Mouse (Mus musculus) ovary, adult 2 months (tissue): Measurements from ENCODE around the gene Msrb1. TPM values are rescaled to one million over a fixed set of nuclear protein-coding genes. Genes with fewer than 3 reads are reported as not detected.

ENCODE experiments used
- polyA plus RNA-seq: library from polyadenylated mRNA; depleted of rRNA; stranded (reverse); fragments of >200 nt; gene quantifications from 2 replicates; pipeline ENCODE4 v1.2.3, GENCODE M21; 2012; rRNA removed

The Msrb1 gene
- polyA plus RNA-seq: 42.7 and 55.4 TPM in 2 replicates

DNA sequence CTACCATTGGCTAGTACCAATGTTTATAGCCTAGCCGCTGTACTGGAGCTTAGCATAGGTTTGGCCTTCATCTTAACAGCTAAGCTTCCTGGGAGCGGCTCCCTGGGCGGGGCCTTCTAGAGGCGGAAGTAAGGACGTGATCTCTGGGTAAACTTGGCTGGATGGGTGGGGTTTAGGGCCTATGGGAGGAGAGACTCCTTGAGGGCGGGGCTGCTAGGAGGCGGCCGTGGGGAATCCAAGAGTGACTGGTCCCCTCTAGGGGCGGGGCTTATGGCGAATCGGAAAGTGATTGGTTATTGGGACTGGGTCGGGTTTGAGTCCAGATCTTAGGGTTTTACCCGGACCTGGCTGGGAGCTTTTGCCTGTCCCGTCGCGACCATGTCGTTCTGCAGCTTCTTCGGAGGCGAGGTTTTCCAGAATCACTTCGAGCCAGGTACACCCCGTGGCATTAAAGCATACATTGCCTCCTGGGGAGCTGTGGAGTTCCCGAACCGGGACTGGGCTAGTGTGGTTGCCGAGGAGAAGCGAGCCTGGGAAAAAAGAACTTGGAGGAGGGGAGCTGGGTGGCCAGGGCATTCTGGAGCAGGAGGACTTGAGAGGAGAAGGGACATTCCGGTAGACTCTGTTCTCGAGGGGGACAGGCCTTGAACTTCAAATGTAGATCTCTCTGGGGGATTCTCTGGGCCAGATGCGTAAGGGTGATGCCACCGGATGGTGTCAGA, at the start of gene Msrb1:
Gene Msrb1, plus strand, starts transcription at position 313 of the 722 bp plus-strand sequence.

DNA sequence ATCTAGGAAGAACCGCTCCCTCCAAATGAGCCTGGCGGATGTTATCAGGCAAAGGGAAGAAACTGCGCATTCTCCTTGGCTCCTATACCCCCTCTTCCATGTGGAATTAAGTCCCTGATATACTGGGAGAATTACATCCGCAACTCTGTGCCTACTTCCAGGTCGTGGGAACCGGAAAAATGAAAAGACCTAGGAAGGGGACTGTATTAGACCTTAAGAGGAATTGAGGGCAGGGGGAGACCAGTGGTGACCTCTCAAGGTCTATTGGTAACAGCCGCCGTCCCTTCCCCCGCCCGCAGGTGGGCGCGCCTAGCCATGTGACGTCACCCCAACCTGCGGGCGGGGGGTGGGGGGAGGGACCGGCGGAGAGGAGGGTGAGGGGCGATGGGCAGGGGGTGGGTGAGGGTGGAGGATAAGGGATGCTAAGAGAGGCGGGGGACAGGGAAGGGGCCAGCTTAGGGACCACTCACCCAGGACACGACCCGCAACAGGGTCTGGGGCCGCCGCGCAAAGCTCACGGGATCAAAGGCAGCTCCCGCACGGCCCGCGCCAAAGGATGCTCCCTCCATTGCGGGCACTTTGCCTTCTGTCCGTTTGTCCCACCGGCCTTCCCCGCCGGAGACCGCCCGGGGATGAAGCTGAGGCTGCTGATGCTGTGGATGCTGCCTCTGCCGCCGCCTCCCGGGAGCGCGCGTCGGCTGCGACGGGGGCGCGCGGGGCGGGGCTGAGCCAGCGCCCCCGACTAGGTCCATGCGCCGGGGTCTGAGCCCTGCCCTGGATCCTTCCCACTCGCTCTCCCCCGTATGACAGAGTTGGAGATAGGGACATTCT, 47.0 kb upstream of the Msrb1 start, which contains the start of gene Syngr3:
Gene Syngr3, minus strand, starts transcription at position 705 of the 831 bp plus-strand sequence.

DNA sequence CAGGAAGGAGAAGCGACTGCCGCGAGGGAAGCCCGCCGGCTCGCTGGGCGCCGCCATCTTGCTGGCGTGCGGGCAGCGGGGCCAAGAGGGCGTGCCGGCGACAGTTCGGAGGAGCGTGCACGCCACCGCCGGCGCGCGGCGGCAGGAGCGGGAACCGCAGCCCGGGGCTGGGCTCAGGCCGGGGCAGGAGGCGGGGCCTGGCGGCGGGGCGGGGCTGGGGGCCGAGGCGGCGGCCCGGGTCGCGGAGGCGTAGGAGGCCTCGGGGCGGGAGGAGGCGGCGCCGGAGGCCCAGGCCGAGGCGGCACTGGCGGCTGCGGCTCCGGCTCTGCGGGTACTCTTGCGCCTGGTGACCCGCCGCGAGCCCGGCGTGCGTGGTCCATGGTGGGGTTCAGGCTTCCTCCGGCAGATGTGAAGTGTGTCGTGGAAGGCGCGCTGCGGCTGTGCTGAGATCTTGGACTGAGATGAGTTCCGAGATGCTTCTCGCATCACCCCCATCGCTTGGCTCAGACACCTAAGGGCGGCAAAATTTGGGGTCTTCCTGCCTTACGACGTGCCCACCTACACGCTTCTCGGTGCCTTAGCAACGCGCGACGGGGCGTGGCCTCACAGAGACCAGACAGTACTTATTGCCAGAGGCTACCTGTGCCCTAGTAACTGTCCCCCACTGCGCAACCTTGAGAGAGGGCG, 40.3 kb upstream of the Msrb1 start, which contains the start of the genes Gfer and Noxo1:
Gene Gfer, minus strand, starts transcription at position 146 of the 687 bp plus-strand sequence.
Gene Noxo1, plus strand, starts transcription at position 224 of the 687 bp plus-strand sequence.

DNA sequence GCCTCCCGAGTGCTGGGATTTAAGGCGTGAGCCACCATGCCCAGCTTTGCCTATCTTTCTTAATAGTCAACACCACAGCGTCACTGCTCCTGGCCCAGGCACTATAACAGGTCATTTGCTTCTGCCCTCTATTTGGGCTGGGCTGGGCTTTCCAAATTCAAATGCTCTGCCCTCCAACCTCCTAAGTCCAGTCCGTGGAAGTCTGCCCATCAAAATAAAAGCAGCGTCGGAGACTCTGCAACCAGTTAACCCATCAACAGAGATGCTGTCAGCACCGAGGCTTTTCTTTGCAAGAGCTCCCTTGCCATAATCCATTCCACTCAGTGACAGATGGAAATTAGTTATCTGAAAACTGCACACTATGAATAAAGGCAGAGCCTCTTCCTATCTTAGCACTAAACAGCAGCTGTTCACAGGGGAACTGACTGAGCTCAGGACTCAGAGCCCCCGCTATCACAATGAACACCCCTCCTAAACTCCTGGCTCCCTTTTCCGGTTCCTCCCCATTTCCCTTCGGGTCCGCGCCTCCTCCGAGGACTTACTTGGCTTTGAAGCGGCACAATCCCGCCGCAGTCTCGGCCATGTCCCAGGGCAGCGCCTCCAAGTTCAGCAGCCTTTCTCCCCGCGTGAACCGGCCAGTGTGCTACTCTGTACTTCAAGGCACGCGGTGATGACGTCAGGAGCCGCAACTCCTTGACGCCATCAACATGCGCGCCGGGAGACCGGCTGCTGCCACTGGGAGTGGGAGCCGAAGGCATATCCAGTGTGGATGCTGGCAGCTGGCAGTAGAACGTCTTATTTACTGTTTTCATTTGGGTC, 29.3 kb upstream of the Msrb1 start, which contains the start of gene Tbl3:
Gene Tbl3, minus strand, starts transcription at position 679 of the 819 bp plus-strand sequence.

DNA sequence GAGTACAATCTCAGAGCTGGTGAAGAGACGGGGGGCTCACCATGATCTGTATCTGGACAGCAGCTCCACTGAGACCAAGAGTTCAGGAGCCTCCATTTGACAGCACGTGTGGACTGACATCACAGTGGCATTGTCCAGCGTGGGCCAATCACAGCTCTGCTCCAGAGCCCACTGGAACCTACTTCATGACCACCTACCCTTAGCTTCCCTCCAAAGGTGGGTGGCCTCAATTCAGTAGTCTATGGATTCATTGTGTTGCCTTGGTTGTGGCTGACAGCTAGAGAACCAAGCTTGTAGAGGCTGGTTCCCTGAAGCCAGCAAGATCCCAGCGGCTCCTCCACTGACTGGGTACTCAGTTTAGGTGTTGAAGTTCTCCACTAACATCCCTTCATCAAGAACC, 18.5 kb upstream of the Msrb1 start, which contains the start of the genes Rnf151 and Rps2:
Gene Rnf151, minus strand, starts transcription at position 121 of the 400 bp plus-strand sequence.
Gene Rps2, plus strand, starts transcription at position 174 of the 400 bp plus-strand sequence.

DNA sequence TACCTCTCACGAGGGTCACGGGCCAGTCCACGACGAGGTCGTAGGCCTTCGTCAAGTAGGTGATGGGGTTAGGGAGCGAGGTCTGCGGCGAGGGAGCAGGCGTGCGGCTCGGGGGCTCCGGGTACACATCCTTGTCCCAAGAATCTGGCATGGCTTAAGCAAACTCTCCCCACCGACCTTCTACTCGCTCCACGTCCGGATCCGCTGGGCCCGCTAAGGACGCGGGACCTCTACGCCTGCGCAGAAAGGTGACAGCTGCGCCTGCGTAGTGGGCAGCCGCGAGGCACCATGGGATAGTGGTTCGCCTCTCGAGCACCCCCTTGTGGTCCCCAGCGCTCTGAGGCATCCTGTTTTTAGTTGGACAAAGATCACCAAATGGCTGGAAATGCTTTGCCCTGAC, 12.3 kb upstream of the Msrb1 start, which contains the start of gene Ndufb10:
Gene Ndufb10, minus strand, starts transcription at position 295 of the 400 bp plus-strand sequence.

DNA sequence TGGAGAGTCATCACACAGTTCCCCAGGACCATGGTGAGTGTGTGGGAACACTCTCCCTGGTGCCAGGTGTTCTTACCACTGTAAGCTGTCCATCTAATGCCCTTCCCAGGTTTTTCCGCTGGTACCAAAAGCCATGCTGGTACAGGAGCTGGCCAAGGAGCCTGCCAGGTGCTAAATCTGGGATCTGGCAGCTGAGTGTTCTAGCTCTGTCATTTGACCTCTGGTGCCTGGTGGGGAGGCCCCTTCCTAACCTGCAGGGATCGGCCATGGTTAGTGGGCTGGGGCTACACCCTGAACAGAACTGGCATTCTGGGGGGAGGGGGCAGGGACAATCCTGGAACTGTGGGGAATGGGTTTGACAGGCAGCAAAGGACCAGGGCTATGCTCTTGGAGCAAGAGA, 8.8 kb upstream of the Msrb1 start, which contains the start of gene Rpl3l:
Gene Rpl3l, plus strand, starts transcription at position 203 of the 400 bp plus-strand sequence.

DNA sequence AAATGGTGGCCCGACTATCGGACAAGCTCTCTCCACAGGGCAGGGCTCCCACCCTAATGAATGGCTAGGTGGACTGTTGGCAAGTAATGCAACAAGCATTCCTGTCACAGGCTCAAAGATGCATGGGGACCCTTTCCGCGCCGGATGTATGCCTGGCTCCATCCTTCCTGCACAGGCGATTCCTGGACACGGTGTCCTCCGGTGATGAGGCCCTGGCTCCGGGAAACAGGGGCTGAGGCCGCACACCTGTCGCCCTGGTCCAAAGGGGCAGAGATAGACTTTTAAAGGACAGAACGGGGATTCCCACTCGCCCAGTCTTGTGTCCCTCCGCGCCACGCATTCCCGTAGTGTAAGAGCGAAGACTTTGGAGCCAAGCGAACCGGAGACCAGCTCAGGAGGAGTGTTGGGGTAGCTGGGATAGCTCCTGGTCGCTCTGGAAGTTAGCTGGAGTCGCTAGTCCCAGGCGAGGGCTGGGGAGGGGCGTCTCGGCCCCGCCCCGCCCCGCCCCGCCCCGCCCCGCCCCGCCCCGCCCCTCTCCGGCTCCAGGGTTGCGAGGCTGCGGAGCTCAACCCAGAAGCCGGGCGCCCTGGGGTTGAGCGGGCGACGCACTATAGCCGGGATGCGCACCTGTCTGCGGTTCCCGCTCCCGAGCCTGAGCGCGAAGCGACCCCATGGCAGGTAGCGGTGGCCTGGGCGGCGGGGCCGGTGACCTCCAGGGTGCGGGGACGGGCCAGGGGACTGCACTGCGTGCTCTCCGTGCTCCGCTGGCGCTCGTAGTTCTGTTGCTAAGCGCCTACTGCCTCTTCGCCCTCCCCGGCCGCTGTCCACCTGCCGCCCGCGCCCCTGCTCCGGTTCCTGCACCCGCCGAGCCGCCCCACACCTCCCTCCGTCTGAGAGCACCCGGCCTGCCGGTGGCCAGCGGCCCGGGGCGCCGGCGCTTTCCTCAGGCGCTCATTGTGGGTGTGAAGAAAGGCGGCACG, 16.3 kb downstream of the Msrb1 start, which contains the start of gene Hs3st6:
Gene Hs3st6, plus strand, starts transcription at position 574 of the 980 bp plus-strand sequence.

Other genes starting within 250 kb of the Msrb1 start
- 49.0 and 53.5 TPM in 2 replicates for gene Caskin1, start 248.0 kb upstream of the Msrb1 start, polyA plus RNA-seq
- 253 and 318 TPM in 2 replicates for gene Traf7, start 208.7 kb upstream of the Msrb1 start, polyA plus RNA-seq
- 0.71 and 1.4 TPM in 2 replicates for gene Rab26, start 202.4 kb upstream of the Msrb1 start, polyA plus RNA-seq
- gene Pkd1, start 186.8 kb upstream of the Msrb1 start, polyA plus RNA-seq: 158 and 173 TPM in 2 replicates
- gene Tsc2, start 104.0 kb upstream of the Msrb1 start, polyA plus RNA-seq: 200 and 211 TPM in 2 replicates
- gene Nthl1, start 104.0 kb upstream of the Msrb1 start, polyA plus RNA-seq: 33.4 and 40.4 TPM in 2 replicates
- gene Slc9a3r2, start 86.3 kb upstream of the Msrb1 start, polyA plus RNA-seq: 154 and 188 TPM in 2 replicates
- 0.40 and 0.53 TPM in 2 replicates for gene Npw, start 78.2 kb upstream of the Msrb1 start, polyA plus RNA-seq
- 118 and 131 TPM in 2 replicates for gene Zfp598, start 67.0 kb upstream of the Msrb1 start, polyA plus RNA-seq
- gene Syngr3, start 46.7 kb upstream of the Msrb1 start, polyA plus RNA-seq: 1.6 and 1.7 TPM in 2 replicates
- 40.5 and 66.7 TPM in 2 replicates for gene Gfer, start 40.5 kb upstream of the Msrb1 start, polyA plus RNA-seq
- 19.1 and 19.6 TPM in 2 replicates for gene Noxo1, start 40.4 kb upstream of the Msrb1 start, polyA plus RNA-seq
- gene Tbl3, start 29.0 kb upstream of the Msrb1 start, polyA plus RNA-seq: 105 and 112 TPM in 2 replicates
- 0.34 and 1.4 TPM in 2 replicates for gene Rnf151, start 18.6 kb upstream of the Msrb1 start, polyA plus RNA-seq
- 4,445 and 4,526 TPM in 2 replicates for gene Rps2, start 18.5 kb upstream of the Msrb1 start, polyA plus RNA-seq
- 198 and 335 TPM in 2 replicates for gene Ndufb10, start 12.2 kb upstream of the Msrb1 start, polyA plus RNA-seq
- not detected in 2 replicates for gene Rpl3l, start 8.8 kb upstream of the Msrb1 start, polyA plus RNA-seq
- 8.5 and 15.0 TPM in 2 replicates for gene Hs3st6, start 16.3 kb downstream of the Msrb1 start, polyA plus RNA-seq
- not detected in 2 replicates for gene Meiob, start 67.6 kb downstream of the Msrb1 start, polyA plus RNA-seq
- gene Hagh, start 103.5 kb downstream of the Msrb1 start, polyA plus RNA-seq: 105 and 136 TPM in 2 replicates
- gene Fahd1, start 113.7 kb downstream of the Msrb1 start, polyA plus RNA-seq: 16.7 and 17.3 TPM in 2 replicates
- gene Igfals, start 129.4 kb downstream of the Msrb1 start, polyA plus RNA-seq: 10.1 and 12.4 TPM in 2 replicates
- 33.0 and 41.1 TPM in 2 replicates for gene Nubp2, start 149.7 kb downstream of the Msrb1 start, polyA plus RNA-seq
- gene Spsb3, start 150.0 kb downstream of the Msrb1 start, polyA plus RNA-seq: 112 and 120 TPM in 2 replicates
- gene Eme2, start 158.4 kb downstream of the Msrb1 start, polyA plus RNA-seq: 51.8 and 56.8 TPM in 2 replicates
- 278 and 448 TPM in 2 replicates for gene Mrps34, start 158.5 kb downstream of the Msrb1 start, polyA plus RNA-seq
- gene Nme3, start 159.9 kb downstream of the Msrb1 start, polyA plus RNA-seq: 76.6 and 85.3 TPM in 2 replicates
- gene Mapk8ip3, start 200.3 kb downstream of the Msrb1 start, polyA plus RNA-seq: 180 and 186 TPM in 2 replicates
- 33.5 and 37.9 TPM in 2 replicates for gene Jpt2, start 224.0 kb downstream of the Msrb1 start, polyA plus RNA-seq